Mouse (Mus musculus): ENCODE results near the gene Gm5458.
A peak's percentile ranks its signal among the peaks of the same experiment; 100 is the strongest.
"Not testable (repeated sequence)": the region's sequence is repeated elsewhere in the genome, so short reads cannot be mapped to it uniquely, and the experiment has no call there.

Gm5458 gene

GRCm38 (mm10) chr14:19602481-19602880 lies at the start of gene Gm5458:
Gm5458 (minus strand) TSS chr14:19602581.
- not testable (repeated sequence) for H3K27me3 ChIP-seq (ENCODE audit: insufficient read depth, low read length); H3K4me1 ChIP-seq (replicated peaks; ENCODE audit: low read depth, low read length); H3K36me3 ChIP-seq (ENCODE audit: insufficient read depth, low read length); H3K4me3 ChIP-seq (replicated peaks; ENCODE audit: low read length); H3K9me3 ChIP-seq (ENCODE audit: low read length)

- Histone ChIP-seq H3K27me3 (ENCODE audit: insufficient read depth, low read length) (no peaks in the 10 kb centered on the region), H3K9me3 (ENCODE audit: low read length) (no peaks in the 10 kb centered on the region), H3K4me1 (replicated peaks; ENCODE audit: low read depth, low read length) (no peaks in the 10 kb centered on the region), H3K4me3 (replicated peaks; ENCODE audit: low read length) (no peak overlapping the region), H3K36me3 (ENCODE audit: insufficient read depth, low read length) (no peaks in the 10 kb centered on the region)
- TF ChIP-seq CTCF (conservative IDR thresholded peaks at IDR 0.05; ENCODE audit: low read length) (no peak), NANOG (IDR thresholded peaks at IDR 0.05; ENCODE audit: borderline replicate concordance, low read length) (no peak)
Observed at GRCm38 (mm10) chr14:19646232-19646631, 43.9 kb upstream of the Gm5458 start.

- not testable (repeated sequence) for H3K27me3 ChIP-seq (ENCODE audit: insufficient read depth, low read length); H3K4me1 ChIP-seq (replicated peaks; ENCODE audit: low read depth, low read length); H3K36me3 ChIP-seq (ENCODE audit: insufficient read depth, low read length); H3K9me3 ChIP-seq (ENCODE audit: low read length)
- H3K4me3 ChIP-seq (replicated peaks; ENCODE audit: low read length), result peak within 1 kb of the TSS; percentile 49
Observed at GRCm38 (mm10) chr14:19584804-19585667, 17.3 kb downstream of the Gm5458 start, which contains the start of gene Gm2237. Gm2237 (minus strand) TSS chr14:19585135.

- H3K4me1 ChIP-seq (replicated peaks; ENCODE audit: low read depth, low read length); H3K27me3 ChIP-seq (ENCODE audit: insufficient read depth, low read length); H3K36me3 ChIP-seq (ENCODE audit: insufficient read depth, low read length); H3K9me3 ChIP-seq (ENCODE audit: low read length); H3K4me3 ChIP-seq (replicated peaks; ENCODE audit: low read length): not testable (repeated sequence)
Observed at GRCm38 (mm10) chr14:19549863-19550262, 52.5 kb downstream of the Gm5458 start, which contains the start of gene Gm2244. Gm2244 (minus strand) TSS chr14:19549963.

All from E14TG2a.4 (cell line).